Mouse (Mus musculus) brain, embryonic 14.5 days (tissue): ENCODE measurements around the gene Svbp.

Experiments
- CTCF ChIP-seq: fragments of 200-500 bp; IDR thresholded peaks from 2 replicates; pipeline ENCODE4 v1.5.1; 2012; ENCODE audit warnings: inconsistent platforms, mild to moderate bottlenecking, moderate library complexity, borderline replicate concordance; ENCODE audit not compliant: insufficient read depth, insufficient read length; ENCODE audit errors: extremely low read depth
- POLR2A ChIP-seq: fragments of 200-500 bp; IDR thresholded peaks from 2 replicates; pipeline ENCODE4 v1.6.1; 2012; ENCODE audit warnings: mild to moderate bottlenecking, inconsistent platforms, borderline replicate concordance; ENCODE audit not compliant: poor library complexity, insufficient read depth, insufficient read length, severe bottlenecking; ENCODE audit errors: extremely low read depth

GRCm38 (mm10) chr4:119161358-119161757 lies 33.7 kb upstream of the Svbp start:
- TF ChIP-seq POLR2A (no peak), CTCF (no peak)
